Mouse (Mus musculus): ENCODE measurements around the gene Adam17. TPM values are rescaled to one million over a fixed set of nuclear protein-coding genes. Genes with fewer than 3 reads are reported as not detected.

The Adam17 gene
- polyA plus RNA-seq, 1 experiment from 2014 or later = 47.9 TPM

DNA sequence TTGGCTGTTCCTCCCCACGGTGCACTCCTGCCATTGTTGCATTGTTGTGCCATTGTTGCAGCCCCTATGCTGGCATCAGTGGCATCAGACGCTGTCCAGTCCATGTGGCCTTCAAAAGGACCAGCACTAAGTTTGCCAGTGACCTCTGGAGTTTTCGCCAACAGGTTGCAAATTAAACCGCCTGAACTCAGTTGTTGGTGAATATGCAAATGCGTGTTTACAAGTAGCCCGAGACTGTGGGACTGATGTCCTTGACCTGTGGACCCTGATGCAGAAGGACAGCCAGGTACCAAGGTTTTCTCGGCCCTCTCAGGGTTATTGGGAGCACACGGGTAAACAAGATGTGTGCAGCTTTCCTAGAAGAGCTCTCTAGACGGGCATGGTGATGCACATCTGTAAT lies 52.3 kb downstream of the Adam17 start:
- H3K9me3 ChIP-seq (replicated peaks) = no peaks in the 10 kb centered on the region
- no peak overlapping the region for H3K27ac ChIP-seq
- H3K27me3 ChIP-seq (ENCODE audit: low read depth, poor library complexity, severe bottlenecking) = no peaks in the 10 kb centered on the region
- peaks cover 7% of the 10 kb centered on the region for H3K4me1 ChIP-seq
- WGBS = 84% methylated on average over 9 of the region's 9 CpGs
- H3K4me3 ChIP-seq = no peak overlapping the region
- peaks cover 75% of the 10 kb centered on the region for H3K36me3 ChIP-seq
- no peak for DNase-seq (ENCODE audit: low spot score)

DNA sequence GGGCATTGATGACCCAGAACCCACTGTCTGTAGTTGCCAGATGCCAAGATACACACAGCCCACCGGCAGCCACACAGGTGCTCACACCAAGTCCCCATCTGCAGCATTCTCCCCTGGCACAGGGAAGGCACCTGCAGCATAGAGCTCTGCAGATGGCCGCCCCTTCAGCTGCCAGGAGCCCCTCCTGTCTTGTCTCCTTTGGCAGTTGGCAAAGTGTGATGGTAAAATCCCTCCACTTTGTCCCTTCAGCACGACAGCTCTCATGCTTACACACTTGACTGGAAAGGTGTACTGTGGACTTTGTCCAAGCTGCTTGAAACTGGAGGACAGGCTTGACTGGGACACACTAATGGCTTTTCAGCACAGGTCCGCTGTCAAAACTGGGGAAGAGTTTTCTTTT lies 53.1 kb downstream of the Adam17 start:
- Histone ChIP-seq H3K27me3 (ENCODE audit: low read depth, poor library complexity, severe bottlenecking) (no peaks in the 10 kb centered on the region), H3K4me1 (peaks cover 7% of the 10 kb centered on the region), H3K4me3 (no peak overlapping the region), H3K36me3 (peaks cover 69% of the 10 kb centered on the region), H3K27ac (no peak overlapping the region), H3K9me3 (replicated peaks) (no peaks in the 10 kb centered on the region)
- 92% methylated on average over 4 of the region's 4 CpGs for WGBS
- no peak for DNase-seq (ENCODE audit: low spot score)

DNA sequence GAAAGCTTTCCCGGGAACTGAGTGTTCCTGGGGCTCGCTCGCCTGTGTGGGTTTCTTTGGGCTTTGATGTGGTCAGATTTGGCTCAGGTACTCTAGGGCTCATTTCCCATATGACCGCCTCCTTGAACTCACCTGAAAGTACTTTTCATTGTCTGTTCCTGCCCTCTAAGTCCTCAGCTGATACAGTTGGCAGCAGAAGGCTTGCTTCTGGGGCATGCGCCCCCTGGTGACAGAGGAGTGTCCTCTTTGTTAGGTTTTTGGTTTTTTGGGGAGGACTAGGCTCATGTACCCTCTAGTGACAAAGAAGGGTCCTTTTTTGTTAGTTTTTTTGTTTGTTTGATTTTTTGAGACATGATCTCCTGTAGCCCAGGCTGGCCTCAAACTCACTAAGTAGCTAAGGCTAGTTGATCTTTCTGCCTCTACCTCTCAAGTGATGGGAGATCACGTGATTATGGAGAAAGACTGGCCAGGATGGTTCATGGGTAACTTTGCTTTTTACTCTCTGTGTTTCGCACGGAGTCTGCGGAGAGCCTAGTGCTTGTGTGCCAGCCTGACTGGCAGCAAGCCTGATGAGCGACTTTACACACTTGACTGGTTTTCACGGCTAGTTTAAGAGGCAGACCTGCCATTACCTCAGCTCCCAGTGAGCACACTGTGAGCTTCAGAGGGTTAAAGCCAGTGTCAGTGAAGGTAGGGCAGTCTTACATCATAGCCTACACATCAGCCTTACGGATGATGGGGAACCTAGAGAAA lies 55.1 kb downstream of the Adam17 start:
- DNase-seq (ENCODE audit: low spot score) = peak; percentile 65
- Histone ChIP-seq H3K4me3 (no peak overlapping the region), H3K4me1 (peaks cover 7% of the 10 kb centered on the region), H3K27ac (no peak overlapping the region), H3K9me3 (replicated peaks) (no peaks in the 10 kb centered on the region), H3K36me3 (peaks cover 69% of the 10 kb centered on the region), H3K27me3 (ENCODE audit: low read depth, poor library complexity, severe bottlenecking) (no peaks in the 10 kb centered on the region)
- 79% methylated on average over 12 of the region's 12 CpGs for WGBS

DNA sequence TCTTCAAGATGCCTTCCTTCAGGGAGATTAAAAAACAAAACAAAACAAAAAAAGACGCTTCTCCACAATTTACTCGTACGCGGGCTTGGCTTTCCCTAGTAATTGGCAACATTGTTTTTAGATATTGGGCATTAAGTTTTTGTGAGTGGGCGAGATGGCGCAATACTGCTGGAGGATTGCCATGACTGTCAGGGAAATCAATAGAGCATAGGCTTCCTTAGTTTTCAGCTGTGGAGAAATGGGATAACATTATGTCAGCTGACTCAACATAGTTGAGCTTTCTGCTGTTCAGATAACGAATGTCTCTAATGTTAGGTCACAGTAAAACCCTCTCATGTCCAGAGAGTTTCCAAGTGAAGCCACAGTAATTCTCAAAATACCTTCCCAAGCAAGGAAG lies 56.6 kb downstream of the Adam17 start:
- no peak for DNase-seq (ENCODE audit: low spot score)
- H3K27me3 ChIP-seq (ENCODE audit: low read depth, poor library complexity, severe bottlenecking) = no peaks in the 10 kb centered on the region
- H3K9me3 ChIP-seq (replicated peaks) = no peaks in the 10 kb centered on the region
- H3K27ac ChIP-seq = peak overlapping the region; percentile 92
- H3K4me1 ChIP-seq = peaks cover 7% of the 10 kb centered on the region
- whole genome bisulfite sequencing = 47% methylated on average over 7 of the region's 7 CpGs
- peaks cover 69% of the 10 kb centered on the region for H3K36me3 ChIP-seq
- H3K4me3 ChIP-seq = peak overlapping the region; percentile 78

DNA sequence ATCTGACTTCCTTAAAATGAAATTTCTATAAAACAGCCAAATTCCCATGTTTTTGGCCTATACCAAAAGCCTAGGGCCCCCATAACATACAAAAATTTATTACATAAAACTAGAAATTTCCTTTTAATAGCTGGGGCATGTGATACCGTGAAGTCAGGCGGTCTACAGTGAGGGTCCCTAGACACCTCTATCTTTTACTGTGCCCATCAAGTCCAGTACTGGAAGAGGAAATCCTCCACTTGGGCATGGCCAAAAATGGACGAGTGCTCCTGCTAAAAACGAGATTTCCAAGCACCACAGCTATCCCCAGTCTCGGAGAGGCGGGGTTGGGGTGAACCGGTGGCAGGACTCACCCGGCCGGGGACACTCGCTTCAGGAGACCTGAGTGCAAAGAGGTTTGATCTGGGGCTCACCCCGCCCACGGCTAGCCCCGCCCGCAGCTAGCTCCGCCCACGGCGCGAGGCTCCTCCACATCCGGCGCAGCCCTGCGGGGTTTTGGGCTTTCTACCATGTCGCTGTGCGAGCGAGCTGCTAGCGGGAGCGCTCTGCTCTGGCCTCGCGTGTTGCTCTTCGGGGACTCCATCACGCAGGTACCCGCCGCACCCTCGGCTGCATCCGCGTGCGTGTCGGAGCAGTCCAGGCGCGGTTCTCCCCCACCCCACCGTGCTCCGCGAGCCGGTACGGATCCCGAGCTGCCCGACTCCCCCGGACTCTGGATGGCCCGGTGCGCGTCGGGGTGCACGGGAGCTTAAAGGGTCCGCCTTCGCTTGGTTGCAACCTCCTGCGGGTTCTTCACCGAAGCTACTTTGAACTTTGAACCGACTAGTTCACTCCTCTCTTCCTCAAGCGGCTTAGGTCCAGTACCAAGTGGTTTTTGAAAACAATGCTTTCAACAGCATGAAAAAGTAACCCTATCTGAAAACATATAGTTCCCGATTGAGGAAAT lies 57.2 kb downstream of the Adam17 start, which contains the start of gene Iah1:
Iah1 (plus strand) TSS at position 467 of the 946 bp plus-strand sequence.
- peaks cover 72% of the 10 kb centered on the region for H3K36me3 ChIP-seq
- H3K4me1 ChIP-seq = peaks cover 7% of the 10 kb centered on the region

DNA sequence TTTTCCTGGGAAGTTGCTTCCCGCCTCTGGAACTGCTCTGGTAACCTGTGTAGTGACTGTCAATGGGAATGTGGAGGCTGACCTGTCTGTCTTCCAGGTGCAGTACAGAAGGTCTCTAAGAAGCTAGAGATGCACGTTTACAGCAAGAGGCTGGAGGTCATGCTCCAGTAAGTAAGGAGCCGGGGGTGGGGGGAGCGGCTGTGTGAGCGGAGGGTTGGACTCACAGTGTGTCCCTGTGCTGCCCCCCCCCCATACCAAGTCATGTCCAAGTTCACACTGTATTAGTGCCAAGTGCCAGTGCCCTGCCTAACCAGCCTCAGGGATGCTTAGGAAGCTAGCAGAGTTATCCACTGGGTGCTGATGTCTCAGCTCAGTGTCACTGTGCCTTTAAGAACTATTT lies 61.2 kb downstream of the Adam17 start:
- peaks cover 83% of the 10 kb centered on the region for H3K36me3 ChIP-seq
- H3K27ac ChIP-seq = no peak overlapping the region
- H3K4me3 ChIP-seq = no peak overlapping the region
- no peaks in the 10 kb centered on the region for H3K27me3 ChIP-seq (ENCODE audit: low read depth, poor library complexity, severe bottlenecking)
- no peaks in the 10 kb centered on the region for H3K9me3 ChIP-seq (replicated peaks)
- WGBS = 92% methylated on average over 5 of the region's 5 CpGs
- peaks cover 5% of the 10 kb centered on the region for H3K4me1 ChIP-seq
- DNase-seq (ENCODE audit: low spot score) = no peak

More for the DNA sequence above, 57.2 kb downstream of the Adam17 start, which contains the start of gene Iah1:
- peak; percentile 91 for DNase-seq (ENCODE audit: low spot score)
- Histone ChIP-seq H3K27me3 (ENCODE audit: low read depth, poor library complexity, severe bottlenecking) (no peaks in the 10 kb centered on the region), H3K4me3 (peak within 1 kb of the TSS; percentile 78), H3K9me3 (replicated peaks) (no peaks in the 10 kb centered on the region), H3K27ac (peak within 1 kb of the TSS; percentile 92)
- 3% methylated on average over 59 of the region's 59 CpGs for WGBS

DNA sequence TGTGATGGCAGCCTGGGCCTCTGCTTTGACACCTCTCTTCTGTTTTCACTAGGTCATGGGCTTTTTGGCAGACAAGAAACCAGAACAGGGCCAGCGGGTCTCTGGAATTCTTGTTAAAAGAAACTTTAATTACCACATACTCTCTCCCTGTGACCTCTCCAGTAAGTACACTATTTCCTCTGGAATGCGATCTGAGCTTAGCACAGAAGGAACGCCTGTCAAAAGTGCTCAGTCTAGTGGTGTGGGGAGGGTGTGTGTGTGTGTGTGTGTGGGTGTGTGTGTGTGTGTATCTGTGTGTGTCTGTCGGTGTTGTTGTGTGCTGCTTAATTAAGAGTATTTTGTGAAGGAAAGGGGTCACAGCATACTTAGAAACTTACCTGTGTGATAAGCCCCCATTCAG lies 66.7 kb downstream of the Adam17 start:
- no peak overlapping the region for H3K27ac ChIP-seq
- no peak for DNase-seq (ENCODE audit: low spot score)
- H3K36me3 ChIP-seq = peaks cover 99% of the 10 kb centered on the region
- WGBS = 94% methylated on average over 4 of the region's 4 CpGs
- no peak overlapping the region for H3K4me3 ChIP-seq
- H3K9me3 ChIP-seq (replicated peaks) = no peaks in the 10 kb centered on the region
- H3K27me3 ChIP-seq (ENCODE audit: low read depth, poor library complexity, severe bottlenecking) = no peaks in the 10 kb centered on the region
- H3K4me1 ChIP-seq = no peaks in the 10 kb centered on the region

DNA sequence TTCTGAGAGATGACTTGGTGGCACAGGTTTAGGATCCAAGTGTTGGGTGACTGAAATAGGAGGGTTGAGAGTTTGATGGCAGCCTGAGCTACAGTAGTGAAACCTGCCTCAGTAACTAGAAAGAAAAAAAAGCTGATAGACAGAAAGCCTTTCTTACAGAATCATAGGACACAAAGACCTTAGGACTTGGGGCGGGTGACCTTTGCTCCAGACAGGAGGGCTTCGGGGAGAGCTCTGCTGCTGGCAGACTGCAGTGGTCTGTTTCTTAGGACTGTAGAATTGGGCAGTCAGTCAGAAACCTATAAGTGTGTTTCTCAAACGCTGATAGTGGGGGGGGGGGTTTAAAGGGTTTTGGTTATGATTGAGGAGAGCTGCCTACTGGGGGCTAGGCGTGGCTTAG lies 67.7 kb downstream of the Adam17 start:
- H3K36me3 ChIP-seq = peaks cover 99% of the 10 kb centered on the region
- H3K4me3 ChIP-seq = no peak overlapping the region
- no peak overlapping the region for H3K27ac ChIP-seq
- DNase-seq (ENCODE audit: low spot score) = no peak
- H3K4me1 ChIP-seq = no peaks in the 10 kb centered on the region
- 91% methylated on average over 4 of the region's 4 CpGs for WGBS
- no peaks in the 10 kb centered on the region for H3K9me3 ChIP-seq (replicated peaks)
- no peaks in the 10 kb centered on the region for H3K27me3 ChIP-seq (ENCODE audit: low read depth, poor library complexity, severe bottlenecking)

DNA sequence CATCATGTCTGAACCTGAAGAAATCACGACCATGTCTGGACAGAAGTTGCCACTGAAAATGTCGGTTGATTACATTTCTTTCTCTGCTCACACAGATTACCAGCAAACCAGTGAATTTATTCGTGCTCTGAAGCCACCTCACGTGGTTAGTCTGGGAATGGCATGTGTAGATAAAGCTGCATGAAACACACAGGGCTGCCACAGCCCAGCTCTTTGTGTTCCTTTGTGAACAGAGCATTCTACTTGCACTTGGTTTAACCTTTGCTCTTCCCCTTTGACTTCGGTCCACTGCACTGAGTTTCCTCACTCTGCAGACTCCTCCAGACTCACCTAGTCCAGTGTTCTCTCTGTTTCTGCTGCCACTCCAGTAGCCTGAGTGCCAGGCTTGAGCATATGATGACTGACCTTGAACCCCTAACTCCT lies 71.1 kb downstream of the Adam17 start:
- no peaks in the 10 kb centered on the region for H3K4me1 ChIP-seq
- no peak for DNase-seq (ENCODE audit: low spot score)
- H3K4me3 ChIP-seq = no peak overlapping the region
- peaks cover 96% of the 10 kb centered on the region for H3K36me3 ChIP-seq
- no peak overlapping the region for H3K27ac ChIP-seq
- no peaks in the 10 kb centered on the region for H3K9me3 ChIP-seq (replicated peaks)
- no peaks in the 10 kb centered on the region for H3K27me3 ChIP-seq (ENCODE audit: low read depth, poor library complexity, severe bottlenecking)
- 89% methylated on average over 5 of the region's 5 CpGs for WGBS

DNA sequence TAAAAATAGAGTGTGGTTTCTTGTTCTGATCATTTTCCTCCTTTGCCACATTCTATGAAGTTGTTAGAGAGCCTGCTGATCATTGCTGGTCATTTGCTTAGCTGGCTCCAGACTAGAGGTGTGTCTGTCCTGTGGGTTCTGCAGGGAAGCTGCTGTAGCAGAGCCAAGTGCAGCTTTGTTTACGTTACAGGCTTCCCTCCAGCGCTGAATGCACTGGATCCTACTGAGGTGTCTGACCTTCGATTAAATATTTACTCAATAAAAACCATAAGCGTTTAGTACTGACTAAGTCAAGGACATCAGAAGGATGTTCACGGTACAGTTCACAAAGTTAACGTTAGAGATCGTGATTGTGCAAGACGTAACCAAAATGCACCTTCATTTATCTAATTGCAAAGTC lies 71.5 kb downstream of the Adam17 start:
- Histone ChIP-seq H3K4me1 (no peaks in the 10 kb centered on the region), H3K36me3 (peaks cover 97% of the 10 kb centered on the region), H3K27ac (no peak overlapping the region), H3K9me3 (replicated peaks) (no peaks in the 10 kb centered on the region), H3K27me3 (ENCODE audit: low read depth, poor library complexity, severe bottlenecking) (no peaks in the 10 kb centered on the region), H3K4me3 (no peak overlapping the region)
- WGBS = 92% methylated on average over 8 of the region's 8 CpGs
- no peak for DNase-seq (ENCODE audit: low spot score)

DNA sequence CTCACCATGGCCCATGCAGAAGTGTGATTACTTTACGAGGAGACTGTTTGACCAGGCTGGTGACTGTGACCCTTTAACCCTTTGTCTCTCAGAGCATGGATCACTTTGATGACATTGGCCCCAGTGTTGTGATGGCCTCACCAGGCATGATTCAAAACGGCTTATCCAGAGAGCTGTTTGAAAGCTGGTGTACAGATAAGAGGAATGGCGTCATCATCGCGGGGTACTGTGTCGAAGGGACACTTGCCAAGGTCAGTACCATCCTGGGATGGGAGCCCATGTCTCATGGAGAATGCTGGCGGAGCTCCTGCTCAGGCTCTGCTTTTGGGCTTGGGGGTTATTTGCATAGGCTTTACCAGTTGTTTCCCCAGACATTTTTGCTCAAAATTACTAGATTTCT lies 72.1 kb downstream of the Adam17 start:
- Histone ChIP-seq H3K27ac (no peak overlapping the region), H3K27me3 (ENCODE audit: low read depth, poor library complexity, severe bottlenecking) (no peaks in the 10 kb centered on the region), H3K4me1 (no peaks in the 10 kb centered on the region), H3K4me3 (no peak overlapping the region), H3K9me3 (replicated peaks) (no peaks in the 10 kb centered on the region), H3K36me3 (peaks cover 97% of the 10 kb centered on the region)
- DNase-seq (ENCODE audit: low spot score) = no peak
- 89% methylated on average over 7 of the region's 7 CpGs for WGBS

DNA sequence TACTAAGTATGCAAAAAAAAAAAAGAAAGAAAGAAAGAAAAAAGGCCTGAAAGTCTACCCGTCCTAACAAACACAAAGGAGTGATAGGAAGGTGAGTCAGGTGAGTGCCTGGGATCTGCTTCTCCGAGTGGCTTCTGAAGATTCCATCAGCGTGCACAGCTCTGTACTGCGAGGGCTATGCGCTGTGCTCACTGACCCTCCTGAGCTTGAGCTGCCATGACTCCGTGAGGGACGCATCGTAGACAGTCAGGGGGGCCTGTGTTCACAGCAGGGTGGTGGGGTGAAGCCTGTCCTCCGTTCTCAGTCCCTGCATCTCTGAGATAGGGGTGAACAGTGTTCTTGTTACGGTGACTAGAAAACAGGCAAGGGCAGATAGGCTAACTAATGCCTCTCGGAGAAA lies 74.6 kb downstream of the Adam17 start:
- H3K4me1 ChIP-seq = no peaks in the 10 kb centered on the region
- no peak overlapping the region for H3K4me3 ChIP-seq
- DNase-seq (ENCODE audit: low spot score) = no peak
- no peaks in the 10 kb centered on the region for H3K27me3 ChIP-seq (ENCODE audit: low read depth, poor library complexity, severe bottlenecking)
- H3K36me3 ChIP-seq = peaks cover 97% of the 10 kb centered on the region
- H3K9me3 ChIP-seq (replicated peaks) = no peaks in the 10 kb centered on the region
- WGBS = 96% methylated on average over 11 of the region's 11 CpGs
- no peak overlapping the region for H3K27ac ChIP-seq

DNA sequence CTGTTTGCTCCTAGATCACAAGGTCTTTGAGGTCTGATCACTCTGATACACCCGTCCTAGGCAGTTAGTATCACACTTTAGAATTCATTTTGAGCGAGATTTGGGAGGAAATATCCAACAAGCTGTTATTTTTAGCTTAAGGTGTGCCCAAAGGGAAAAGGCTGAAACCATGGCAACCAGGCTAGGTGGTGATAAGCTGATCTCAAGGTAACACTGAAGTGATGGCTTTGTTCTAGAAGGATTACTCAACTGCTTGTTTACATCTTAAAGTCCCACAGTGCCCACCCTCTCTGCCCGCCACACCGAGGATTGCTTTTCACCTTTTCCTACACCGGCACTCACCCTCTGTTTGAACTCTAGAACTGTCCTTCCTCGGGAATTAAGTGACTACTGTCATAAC lies 83.8 kb downstream of the Adam17 start:
- H3K4me1 ChIP-seq = peaks cover 18% of the 10 kb centered on the region
- no peak for DNase-seq (ENCODE audit: low spot score)
- H3K36me3 ChIP-seq = peaks cover 65% of the 10 kb centered on the region
- no peaks in the 10 kb centered on the region for H3K27me3 ChIP-seq (ENCODE audit: low read depth, poor library complexity, severe bottlenecking)
- no peak overlapping the region for H3K4me3 ChIP-seq
- H3K9me3 ChIP-seq (replicated peaks) = no peaks in the 10 kb centered on the region
- 85% methylated on average over 6 of the region's 6 CpGs for WGBS
- no peak overlapping the region for H3K27ac ChIP-seq

Data from limb, embryonic 10.5 days (tissue).